Mouse (Mus musculus) liver, embryonic 14.5 days (tissue): ENCODE data around the gene Fgfr2. TPM values are rescaled to one million over a fixed set of nuclear protein-coding genes. Genes with fewer than 3 reads are reported as not detected.

Experiments used
- ATAC-seq: fragments of 200-750 bp; cut with Nextera tagmentation; 2 replicates; pipeline ENCODE4 v1.8.0; 2017; ENCODE audit warnings: moderate number of reproducible peaks, mild to moderate bottlenecking, moderate library complexity; ENCODE audit not compliant: insufficient read depth
- DNase-seq, 3 experiments: peaks; one replicate each; pipeline ENCODE4 v3.0.0-alpha.2; 2012 to 2013; ENCODE audit warnings: low read depth in 3 of 3, low spot score in 3 of 3
- H3K27ac ChIP-seq: fragments of 300-500 bp; sonication (generic); 2 replicates; pipeline ENCODE4 v1.5.1; 2014; ENCODE audit warnings: moderate library complexity, mild to moderate bottlenecking, control low read depth, inconsistent platforms
- H3K27me3 ChIP-seq: fragments of 300-500 bp; sonication (generic); 2 replicates; pipeline ENCODE4 v1.6.1; 2014; ENCODE audit warnings: mild to moderate bottlenecking, low read length, moderate library complexity; ENCODE audit not compliant: control insufficient read depth, insufficient read depth
- H3K36me3 ChIP-seq: fragments of 300-500 bp; sonication (generic); replicated peaks from 2 replicates; pipeline ENCODE4 v1.6.1; 2014; ENCODE audit warnings: low read depth; ENCODE audit not compliant: control insufficient read depth, insufficient read depth
- H3K4me1 ChIP-seq, 2 experiments: fragments of 200-500 bp in 1 of 2; fragments of 300-500 bp in 1 of 2; sonication (generic) in 1 of 2; replicated peaks; 2 replicates each; pipeline ENCODE4 v1.6.1; 2012 to 2014; ENCODE audit warnings: antibody characterized with exemption in 1 of 2, inconsistent platforms in 1 of 2, low read length in 1 of 2; ENCODE audit not compliant: control insufficient read depth in 2 of 2, insufficient read depth in 2 of 2
- H3K4me2 ChIP-seq: fragments of 300-500 bp; sonication (generic); 2 replicates; pipeline ENCODE4 v1.6.1; 2014; ENCODE audit warnings: low read depth, mild to moderate bottlenecking, control low read depth, moderate library complexity
- H3K4me3 ChIP-seq, 2 experiments: fragments of 200-500 bp in 1 of 2; fragments of 300-500 bp in 1 of 2; sonication (generic) in 1 of 2; 2 replicates each; pipeline ENCODE4 v1.5.1; 2012 to 2014; ENCODE audit warnings: low read depth in 2 of 2, low read length in 2 of 2, mild to moderate bottlenecking in 2 of 2, control low read depth in 1 of 2, inconsistent platforms in 1 of 2, moderate library complexity in 1 of 2; ENCODE audit not compliant: insufficient read depth in 1 of 2
- H3K9ac ChIP-seq: fragments of 300-500 bp; sonication (generic); replicated peaks from 2 replicates; pipeline ENCODE4 v1.6.1; 2014; ENCODE audit warnings: mild to moderate bottlenecking, control low read depth, moderate library complexity
- H3K9me3 ChIP-seq: fragments of 300-500 bp; sonication (generic); 2 replicates; pipeline ENCODE4 v1.6.1; 2016; ENCODE audit warnings: low read length, mixed read lengths; ENCODE audit not compliant: control insufficient read depth
- CTCF ChIP-seq: IDR thresholded peaks from 2 replicates; pipeline ENCODE4 v1.5.1; 2016; ENCODE audit warnings: antibody characterized with exemption, low read depth, control low read depth
- EP300 ChIP-seq: IDR thresholded peaks from 2 replicates; pipeline ENCODE4 v1.6.1; 2016; ENCODE audit warnings: antibody characterized with exemption, low read depth
- whole genome bisulfite sequencing: fragments of 180-500 bp; shearing (Covaris S2); extraction: QIAGEN DNeasy Blood & Tissue Kit; methylation state at CpG from one replicate; pipeline ENCODE4 v1.1.7; 2014; ENCODE audit not compliant: insufficient replicate concordance; 5-methylcytosine and 5-hydroxymethylcytosine counted together
- polyA plus RNA-seq, 2 experiments: library from polyadenylated mRNA; depleted of rRNA in 1 of 2; stranded (reverse) in 1 of 2; unstranded in 1 of 2; fragments of >200 nt; fragmentation: Nextera tagmentation in 1 of 2; extraction: Ambion mirVana in 1 of 2; gene quantifications; 2 replicates each; pipeline versions ENCODE4 v1.2.1 to v1.2.3; 2012 to 2014

Fgfr2 gene
- polyA plus RNA-seq, 2 experiments, result 7.9 to 8.8 TPM

GRCm38 (mm10) chr7:131899356-131899755, 1223.8 kb downstream of the Fgfr2 start:
- H3K27me3 ChIP-seq, result no peaks in the 10 kb centered on the region
- ATAC-seq (no peak), DNase-seq (peak in 1 of 3 experiments; percentile 0)
- WGBS, result 2% methylated on average over 2 of the region's 2 CpGs
- no peak overlapping the region for H3K9ac ChIP-seq
- no peaks in the 10 kb centered on the region for H3K9me3 ChIP-seq
- H3K4me2 ChIP-seq, result no peak overlapping the region
- TF ChIP-seq CTCF, result peak; percentile 23; the same call in 1 of the 2 replicates
- no peak for TF ChIP-seq EP300
- H3K4me3 ChIP-seq, result no peak overlapping the region
- no peaks in the 10 kb centered on the region for H3K4me1 ChIP-seq
- no peak overlapping the region for H3K27ac ChIP-seq
- H3K36me3 ChIP-seq, result no peaks in the 10 kb centered on the region

DNA sequence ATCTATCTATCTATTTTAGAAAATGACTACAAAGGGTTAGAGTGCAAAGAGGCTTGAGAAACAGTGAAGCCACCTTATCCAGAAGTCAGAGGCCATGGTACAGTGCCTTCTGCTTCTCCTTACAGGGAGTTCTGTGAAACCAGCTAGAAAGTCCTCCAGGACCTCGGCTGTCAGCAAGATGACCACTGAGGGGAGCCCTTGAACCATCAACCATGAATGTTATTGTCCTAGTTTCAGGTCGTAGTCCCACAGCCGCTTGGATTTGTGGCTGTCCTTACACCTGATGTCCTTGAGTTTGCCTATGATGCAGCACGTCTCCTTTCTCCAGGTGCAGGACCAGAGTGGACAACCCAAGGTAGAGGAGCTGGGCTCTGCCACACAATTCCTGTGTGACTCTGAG, 1225.9 kb downstream of the Fgfr2 start:
- Histone ChIP-seq H3K27ac (no peak overlapping the region), H3K36me3 (no peaks in the 10 kb centered on the region), H3K4me1 (no peaks in the 10 kb centered on the region), H3K9me3 (no peaks in the 10 kb centered on the region), H3K4me3 (no peak overlapping the region), H3K9ac (no peak overlapping the region), H3K27me3 (no peaks in the 10 kb centered on the region), H3K4me2 (no peak overlapping the region)
- WGBS, result 19% methylated on average over 4 of the region's 4 CpGs
- no peak for ATAC-seq
- no peak for DNase-seq
- TF ChIP-seq EP300, result no peak
- peak; percentile 16; the same call in 1 of the 2 replicates for TF ChIP-seq CTCF

DNA sequence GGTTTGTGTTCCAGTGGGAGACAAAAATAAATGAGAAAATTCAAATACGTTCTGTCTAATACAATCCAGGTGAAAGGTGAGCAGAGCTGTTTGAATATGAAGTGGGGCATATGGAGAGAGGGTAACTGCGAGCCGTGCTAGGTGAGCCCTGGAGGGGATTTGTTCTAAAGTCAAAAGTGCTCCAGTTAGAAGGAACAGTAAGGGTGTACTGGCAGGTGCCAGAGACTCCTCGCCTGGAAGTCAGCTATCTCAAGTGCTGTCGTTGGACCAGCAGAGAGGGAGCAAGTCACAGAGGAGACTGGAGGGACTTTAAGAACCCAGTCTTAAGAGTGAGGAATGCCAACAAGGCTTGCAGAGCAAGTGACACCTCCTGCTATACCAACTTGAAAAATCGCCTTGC, 1240.3 kb downstream of the Fgfr2 start:
- TF ChIP-seq EP300 (no peak), CTCF (no peak)
- Histone ChIP-seq H3K9me3 (no peaks in the 10 kb centered on the region), H3K36me3 (no peaks in the 10 kb centered on the region), H3K4me3 (no peak overlapping the region), H3K27me3 (no peaks in the 10 kb centered on the region), H3K4me1 (no peaks in the 10 kb centered on the region), H3K9ac (no peak overlapping the region), H3K4me2 (no peak overlapping the region), H3K27ac (no peak overlapping the region)
- DNase-seq (no peak), ATAC-seq (no peak)
- WGBS, result 44% methylated on average over 6 of the region's 6 CpGs

- H3K4me1 ChIP-seq, result no peaks in the 10 kb centered on the region
- no peaks in the 10 kb centered on the region for H3K9me3 ChIP-seq
- ATAC-seq (no peak), DNase-seq (peak; percentile 3 to 14 (median 7))
- H3K4me3 ChIP-seq, result no peak overlapping the region
- TF ChIP-seq CTCF (peak; percentile 95), EP300 (no peak)
- H3K27ac ChIP-seq, result no peak overlapping the region
- no peak overlapping the region for H3K4me2 ChIP-seq
- H3K36me3 ChIP-seq, result no peaks in the 10 kb centered on the region
- no peaks in the 10 kb centered on the region for H3K27me3 ChIP-seq
- 41% methylated on average over 5 of the region's 5 CpGs for WGBS
- H3K9ac ChIP-seq, result no peak overlapping the region
Measured at GRCm38 (mm10) chr7:131881876-131882615, 1241.1 kb downstream of the Fgfr2 start.

DNA sequence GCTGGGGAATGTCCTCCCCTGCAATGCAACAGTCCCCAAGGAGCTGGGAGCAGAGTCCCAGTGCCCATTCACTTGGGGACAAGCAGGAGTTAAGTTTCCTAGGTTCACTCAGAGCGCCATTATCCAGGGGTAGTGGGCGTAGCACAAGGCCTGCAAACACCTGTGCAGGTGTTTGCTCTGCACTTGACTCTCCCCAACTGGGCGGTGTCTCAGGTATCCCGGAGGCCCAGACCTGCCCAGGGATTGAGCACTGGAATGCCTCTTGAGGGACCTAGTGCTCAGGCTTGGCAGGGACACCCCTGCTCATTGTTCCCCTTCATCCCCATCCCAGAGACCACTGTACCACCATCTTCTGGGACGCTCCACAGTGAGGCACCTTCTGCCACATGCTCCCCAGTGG, 1243.0 kb downstream of the Fgfr2 start:
- no peaks in the 10 kb centered on the region for H3K36me3 ChIP-seq
- WGBS, result 59% methylated on average over 5 of the region's 5 CpGs
- TF ChIP-seq CTCF (no peak), EP300 (no peak)
- no peak overlapping the region for H3K4me3 ChIP-seq
- H3K27ac ChIP-seq, result no peak overlapping the region
- no peaks in the 10 kb centered on the region for H3K9me3 ChIP-seq
- H3K4me2 ChIP-seq, result no peak overlapping the region
- ATAC-seq, result no peak
- H3K27me3 ChIP-seq, result no peaks in the 10 kb centered on the region
- H3K4me1 ChIP-seq, result no peaks in the 10 kb centered on the region
- no peak for DNase-seq
- H3K9ac ChIP-seq, result no peak overlapping the region
